Mouse (Mus musculus): ENCODE results near the gene Gnas. TPM values are rescaled to one million over a fixed set of nuclear protein-coding genes. Genes with fewer than 3 reads are reported as not detected.
"Not testable (repeated sequence)": the region's sequence is repeated elsewhere in the genome, so short reads cannot be mapped to it uniquely, and the experiment has no call there.

Gene Gnas
- polyA plus RNA-seq, 1 experiment from 2014 or later: 2,102 TPM

GRCm38 (mm10) chr2:174305646-174306045 is 21.5 kb downstream of the Gnas start:
- no peak overlapping the region for H3K9ac ChIP-seq
- H3K4me3 ChIP-seq (replicated peaks): no peak overlapping the region
- ATAC-seq (ENCODE audit: insufficient number of reproducible peaks, low FRiP score, low TSS enrichment, low read depth): no peak
- 14% methylated on average over 5 of the region's 5 CpGs for WGBS
- H3K27me3 ChIP-seq: peaks cover 4% of the 10 kb centered on the region
- H3K27ac ChIP-seq (replicated peaks): no peak overlapping the region
- no peaks in the 10 kb centered on the region for H3K36me3 ChIP-seq
- H3K4me1 ChIP-seq: 0 out of 2 replicates have a peak, but pooled peaks cover 3% of the 10 kb centered on the region
- H3K9me3 ChIP-seq (replicated peaks): 0 out of 2 replicates have a peak, but pooled peaks cover 1% of the 10 kb centered on the region
- no peak overlapping the region for H3K4me2 ChIP-seq (replicated peaks)

GRCm38 (mm10) chr2:174307903-174308302 is 23.8 kb downstream of the Gnas start:
- Histone ChIP-seq H3K27me3 (no peaks in the 10 kb centered on the region), H3K4me1 (peaks cover 12% of the 10 kb centered on the region), H3K9ac (no peak overlapping the region), H3K36me3 (no peaks in the 10 kb centered on the region), H3K4me2 (replicated peaks) (no peak overlapping the region), H3K9me3 (replicated peaks) (no peaks in the 10 kb centered on the region), H3K27ac (replicated peaks) (no peak overlapping the region), H3K4me3 (replicated peaks) (no peak overlapping the region)
- WGBS: 69% methylated on average over 3 of the region's 3 CpGs
- no peak for ATAC-seq (ENCODE audit: insufficient number of reproducible peaks, low FRiP score, low TSS enrichment, low read depth)

- Histone ChIP-seq H3K27me3 (no peaks in the 10 kb centered on the region), H3K36me3 (no peaks in the 10 kb centered on the region), H3K4me2 (replicated peaks) (no peak overlapping the region), H3K9ac (no peak overlapping the region), H3K4me1 (peaks cover 12% of the 10 kb centered on the region), H3K9me3 (replicated peaks) (no peaks in the 10 kb centered on the region), H3K27ac (replicated peaks) (no peak overlapping the region), H3K4me3 (replicated peaks) (no peak overlapping the region)
- 11% methylated on average over 7 of the region's 7 CpGs for WGBS
- no peak for ATAC-seq (ENCODE audit: insufficient number of reproducible peaks, low FRiP score, low TSS enrichment, low read depth)
Measured at GRCm38 (mm10) chr2:174310913-174311514, 26.9 kb downstream of the Gnas start.

GRCm38 (mm10) chr2:174311613-174312012 is 27.5 kb downstream of the Gnas start:
- Histone ChIP-seq H3K9ac (no peak overlapping the region), H3K4me2 (replicated peaks) (no peak overlapping the region), H3K4me3 (replicated peaks) (no peak overlapping the region), H3K9me3 (replicated peaks) (no peaks in the 10 kb centered on the region), H3K36me3 (no peaks in the 10 kb centered on the region), H3K27me3 (no peaks in the 10 kb centered on the region), H3K27ac (replicated peaks) (no peak overlapping the region), H3K4me1 (peaks cover 12% of the 10 kb centered on the region)
- ATAC-seq (ENCODE audit: insufficient number of reproducible peaks, low FRiP score, low TSS enrichment, low read depth): no peak
- 55% methylated on average over 1 of the region's 1 CpGs for WGBS

GRCm38 (mm10) chr2:174312118-174312647 is 28.1 kb downstream of the Gnas start:
- WGBS: 29% methylated on average over 4 of the region's 4 CpGs
- Histone ChIP-seq H3K27me3 (no peaks in the 10 kb centered on the region), H3K4me3 (replicated peaks) (no peak overlapping the region), H3K4me2 (replicated peaks) (no peak overlapping the region), H3K27ac (replicated peaks) (no peak overlapping the region), H3K9me3 (replicated peaks) (no peaks in the 10 kb centered on the region), H3K36me3 (no peaks in the 10 kb centered on the region), H3K9ac (no peak overlapping the region), H3K4me1 (peaks cover 12% of the 10 kb centered on the region)
- peak; percentile 72; the same call in 1 of the 2 replicates for ATAC-seq (ENCODE audit: insufficient number of reproducible peaks, low FRiP score, low TSS enrichment, low read depth)

- no peak for ATAC-seq (ENCODE audit: insufficient number of reproducible peaks, low FRiP score, low TSS enrichment, low read depth)
- no peak overlapping the region for H3K4me3 ChIP-seq (replicated peaks)
- H3K27ac ChIP-seq (replicated peaks): 0 out of 2 replicates have a peak overlapping the region, but pooled peaks have one; percentile 68
- H3K4me2 ChIP-seq (replicated peaks): no peak overlapping the region
- no peak overlapping the region for H3K9ac ChIP-seq
- no peaks in the 10 kb centered on the region for H3K9me3 ChIP-seq (replicated peaks)
- no peaks in the 10 kb centered on the region for H3K27me3 ChIP-seq
- no peaks in the 10 kb centered on the region for H3K36me3 ChIP-seq
- H3K4me1 ChIP-seq: peaks cover 12% of the 10 kb centered on the region
- WGBS: 92% methylated on average over 2 of the region's 2 CpGs
Measured at GRCm38 (mm10) chr2:174312661-174313060, 28.5 kb downstream of the Gnas start.

GRCm38 (mm10) chr2:174315445-174315844 is 31.3 kb downstream of the Gnas start:
- not testable (repeated sequence) for ATAC-seq (ENCODE audit: insufficient number of reproducible peaks, low FRiP score, low TSS enrichment, low read depth); H3K36me3 ChIP-seq; H3K27me3 ChIP-seq; H3K9ac ChIP-seq; H3K4me3 ChIP-seq (replicated peaks); H3K27ac ChIP-seq (replicated peaks); H3K9me3 ChIP-seq (replicated peaks); H3K4me2 ChIP-seq (replicated peaks)
- H3K4me1 ChIP-seq: peaks cover 12% of the 10 kb centered on the region

GRCm38 (mm10) chr2:174316661-174317060 is 32.5 kb downstream of the Gnas start:
- WGBS: 87% methylated on average over 9 of the region's 9 CpGs
- Histone ChIP-seq H3K4me1 (peaks cover 6% of the 10 kb centered on the region; the same call in 1 of the 2 replicates), H3K36me3 (no peaks in the 10 kb centered on the region), H3K9me3 (replicated peaks) (no peaks in the 10 kb centered on the region), H3K9ac (no peak overlapping the region), H3K27me3 (no peaks in the 10 kb centered on the region), H3K27ac (replicated peaks) (no peak overlapping the region), H3K4me3 (replicated peaks) (no peak overlapping the region), H3K4me2 (replicated peaks) (no peak overlapping the region)
- no peak for ATAC-seq (ENCODE audit: insufficient number of reproducible peaks, low FRiP score, low TSS enrichment, low read depth)

GRCm38 (mm10) chr2:174325989-174326388 is 41.9 kb downstream of the Gnas start:
- no peak for ATAC-seq (ENCODE audit: insufficient number of reproducible peaks, low FRiP score, low TSS enrichment, low read depth)
- H3K36me3 ChIP-seq: no peaks in the 10 kb centered on the region
- H3K4me2 ChIP-seq (replicated peaks): peak overlapping the region; percentile 69; the same call in 1 of the 2 replicates
- no peak overlapping the region for H3K9ac ChIP-seq
- H3K27ac ChIP-seq (replicated peaks): no peak overlapping the region
- no peaks in the 10 kb centered on the region for H3K27me3 ChIP-seq
- peak overlapping the region; percentile 98; the same call in 1 of the 2 replicates for H3K4me3 ChIP-seq (replicated peaks)
- H3K4me1 ChIP-seq: peaks cover 13% of the 10 kb centered on the region
- WGBS: 47% methylated on average over 4 of the region's 4 CpGs
- H3K9me3 ChIP-seq (replicated peaks): no peaks in the 10 kb centered on the region

- H3K4me1 ChIP-seq: peaks cover 13% of the 10 kb centered on the region
- no peak for ATAC-seq (ENCODE audit: insufficient number of reproducible peaks, low FRiP score, low TSS enrichment, low read depth)
- peak overlapping the region; percentile 69 for H3K4me2 ChIP-seq (replicated peaks)
- peak overlapping the region; percentile 98 for H3K4me3 ChIP-seq (replicated peaks)
- no peak overlapping the region for H3K27ac ChIP-seq (replicated peaks)
- H3K27me3 ChIP-seq: no peaks in the 10 kb centered on the region
- H3K9me3 ChIP-seq (replicated peaks): no peaks in the 10 kb centered on the region
- WGBS: 58% methylated on average over 8 of the region's 8 CpGs
- H3K36me3 ChIP-seq: no peaks in the 10 kb centered on the region
- no peak overlapping the region for H3K9ac ChIP-seq
Measured at GRCm38 (mm10) chr2:174326481-174326880, 42.4 kb downstream of the Gnas start.

- peak overlapping the region; percentile 98 for H3K4me3 ChIP-seq (replicated peaks)
- H3K4me2 ChIP-seq (replicated peaks): peak overlapping the region; percentile 69
- no peaks in the 10 kb centered on the region for H3K27me3 ChIP-seq
- H3K4me1 ChIP-seq: peaks cover 18% of the 10 kb centered on the region
- WGBS: 50% methylated on average over 64 of the region's 64 CpGs
- H3K36me3 ChIP-seq: no peaks in the 10 kb centered on the region
- peak overlapping the region; percentile 68 for H3K27ac ChIP-seq (replicated peaks)
- no peaks in the 10 kb centered on the region for H3K9me3 ChIP-seq (replicated peaks)
- peak overlapping the region; percentile 100; the same call in 1 of the 2 replicates for H3K9ac ChIP-seq
- ATAC-seq (ENCODE audit: insufficient number of reproducible peaks, low FRiP score, low TSS enrichment, low read depth): peak; percentile 40; the same call in 1 of the 2 replicates
Measured at GRCm38 (mm10) chr2:174327295-174327981, 43.3 kb downstream of the Gnas start.
